Mouse (Mus musculus): Measurements from ENCODE around the gene Vkorc1l1.

Gene Vkorc1l1

DNA sequence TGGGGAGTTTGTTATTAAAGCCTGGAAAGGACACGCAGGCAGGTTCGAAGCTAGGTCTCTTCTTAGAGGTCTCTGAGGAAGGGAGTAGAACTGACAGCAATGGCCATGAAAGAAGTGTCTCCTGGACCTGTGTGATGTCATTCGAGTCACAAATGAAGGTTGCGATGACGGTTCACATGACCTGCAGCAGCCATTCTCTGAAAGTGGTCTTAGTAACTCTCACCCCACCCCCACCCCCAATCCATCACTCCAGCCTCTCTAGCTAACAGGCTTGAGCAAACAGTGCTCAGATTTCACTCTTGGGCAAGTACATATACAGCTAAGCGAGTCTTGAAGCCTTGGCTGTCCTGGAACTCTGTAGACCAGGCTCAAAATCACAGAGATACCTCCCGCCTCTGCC lies 61.5 kb downstream of the Vkorc1l1 start:
- DNase-seq: peak; percentile 47

DNA sequence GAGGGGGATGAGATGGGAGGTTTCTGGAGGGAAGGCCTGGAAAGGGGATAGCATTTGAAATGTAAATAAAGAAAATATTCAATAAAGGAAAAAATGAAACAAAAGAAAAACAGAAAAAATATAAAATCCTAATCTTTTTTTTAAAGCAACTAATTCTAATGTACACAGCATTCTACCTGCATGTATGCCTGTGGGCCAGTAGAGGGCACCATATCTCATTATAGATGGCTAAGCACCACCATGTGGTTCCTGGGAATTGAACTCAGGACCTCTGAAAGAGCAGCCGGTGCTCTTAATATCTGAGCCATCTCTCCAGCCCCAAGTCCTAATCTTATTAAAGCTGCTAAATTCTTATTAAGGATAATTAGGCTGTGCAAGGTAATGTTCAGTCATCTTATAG lies 65.6 kb downstream of the Vkorc1l1 start:
- DNase-seq: no peak

DNA sequence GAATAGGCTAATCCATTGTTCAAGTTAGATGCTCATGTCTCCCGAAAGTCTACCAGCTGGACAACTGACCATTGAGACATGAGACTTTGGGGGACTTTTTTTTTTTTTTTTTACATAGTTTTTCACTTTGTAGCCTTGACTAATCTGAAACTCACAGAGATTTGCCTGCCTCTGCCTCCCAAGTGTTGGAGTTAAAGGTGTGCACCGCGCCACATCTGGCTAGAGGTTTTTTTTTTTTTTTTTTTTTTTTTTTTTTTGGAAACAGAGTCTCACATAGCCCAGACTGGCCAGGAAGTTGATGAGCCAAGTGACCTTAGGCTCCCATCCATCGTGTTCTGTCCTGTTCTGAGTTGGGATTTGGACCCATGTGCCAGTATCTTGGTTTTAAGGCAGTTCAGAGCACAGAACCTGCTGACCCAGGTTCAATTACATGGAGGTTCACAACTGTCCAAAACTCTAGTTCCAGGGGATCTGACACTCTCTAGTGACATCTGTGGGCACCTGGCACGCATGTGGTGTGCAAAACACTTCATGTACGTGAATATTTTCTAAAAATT lies 66.3 kb downstream of the Vkorc1l1 start:
- DNase-seq: no peak

DNA sequence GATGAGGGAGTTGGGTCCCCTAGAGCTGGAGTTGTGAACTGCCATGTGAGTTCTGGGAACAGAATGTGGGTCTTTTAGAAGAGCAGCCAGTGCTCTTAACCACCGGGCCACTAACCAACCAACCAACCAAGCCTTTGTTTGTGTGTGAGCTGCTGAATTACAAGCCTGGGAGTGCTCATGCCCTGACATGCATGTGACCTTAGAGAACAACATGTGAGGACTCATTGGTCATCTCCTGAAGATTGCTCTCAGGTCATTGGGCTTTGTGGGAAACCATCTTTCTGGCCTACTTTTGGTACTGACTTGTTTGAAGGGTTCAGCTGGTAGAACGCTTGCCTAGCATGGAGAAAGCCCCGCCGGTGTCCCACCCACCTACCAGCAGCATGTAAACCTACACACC lies 68.0 kb downstream of the Vkorc1l1 start:
- DNase-seq: no peak

DNA sequence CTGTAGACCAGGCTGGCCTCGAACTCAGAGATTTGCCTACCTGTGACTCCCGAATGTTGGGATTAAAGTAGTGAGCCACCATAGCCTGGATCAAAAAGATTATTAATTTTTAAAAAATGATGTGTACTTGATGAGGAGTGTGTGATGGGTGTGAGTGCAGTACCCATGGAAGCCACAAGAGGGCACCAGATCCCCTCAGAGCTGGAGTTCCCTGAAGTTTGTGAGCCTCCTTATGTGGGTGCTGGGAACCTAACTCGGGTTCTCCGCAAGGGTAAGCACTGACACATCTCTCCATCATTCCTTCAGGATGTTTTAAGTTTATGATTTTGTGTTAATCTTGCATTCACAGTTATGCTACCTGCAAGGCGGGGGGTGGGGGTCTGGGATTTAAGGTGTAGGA lies 69.2 kb downstream of the Vkorc1l1 start:
- no peak for DNase-seq

DNA sequence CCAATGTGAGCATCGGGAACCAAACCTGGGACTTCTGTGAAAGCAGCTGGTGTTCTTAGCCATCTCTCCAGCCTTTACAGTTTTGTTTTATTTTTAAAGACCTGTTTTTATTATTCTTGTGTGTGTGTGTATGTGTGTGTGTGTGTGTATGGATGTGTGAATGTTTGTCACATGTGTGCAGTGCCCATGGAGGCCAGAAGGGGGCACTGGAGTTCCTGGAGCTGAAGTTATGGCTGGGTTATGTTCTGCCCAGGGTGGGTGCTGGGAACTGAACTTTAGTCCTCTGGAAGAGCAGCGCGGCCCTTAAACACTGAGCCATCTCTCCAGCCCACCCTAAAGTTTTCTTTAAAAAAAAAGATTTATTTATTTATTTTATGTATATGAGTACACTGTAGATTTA lies 73.3 kb downstream of the Vkorc1l1 start:
- no peak for DNase-seq

DNA sequence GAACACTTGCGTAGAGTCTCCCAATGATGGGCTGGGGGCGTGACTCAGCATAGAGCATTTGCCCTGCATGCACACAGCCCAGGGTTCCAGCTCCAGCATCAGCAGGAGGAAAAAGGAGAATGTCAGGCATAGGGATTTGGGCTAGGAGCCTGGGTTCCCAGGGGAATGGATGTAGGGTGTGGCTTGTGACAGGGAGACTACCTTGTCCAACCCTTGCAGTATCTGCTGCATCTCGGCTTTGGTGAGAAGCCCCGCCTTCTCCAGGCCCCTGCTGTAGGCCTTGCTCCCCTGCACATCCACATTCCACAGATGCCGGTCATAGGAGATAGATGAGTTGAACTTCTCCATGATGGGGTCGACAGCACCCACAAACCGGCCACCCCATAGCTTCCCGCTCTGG lies 77.7 kb downstream of the Vkorc1l1 start:
- DNase-seq: no peak

DNA sequence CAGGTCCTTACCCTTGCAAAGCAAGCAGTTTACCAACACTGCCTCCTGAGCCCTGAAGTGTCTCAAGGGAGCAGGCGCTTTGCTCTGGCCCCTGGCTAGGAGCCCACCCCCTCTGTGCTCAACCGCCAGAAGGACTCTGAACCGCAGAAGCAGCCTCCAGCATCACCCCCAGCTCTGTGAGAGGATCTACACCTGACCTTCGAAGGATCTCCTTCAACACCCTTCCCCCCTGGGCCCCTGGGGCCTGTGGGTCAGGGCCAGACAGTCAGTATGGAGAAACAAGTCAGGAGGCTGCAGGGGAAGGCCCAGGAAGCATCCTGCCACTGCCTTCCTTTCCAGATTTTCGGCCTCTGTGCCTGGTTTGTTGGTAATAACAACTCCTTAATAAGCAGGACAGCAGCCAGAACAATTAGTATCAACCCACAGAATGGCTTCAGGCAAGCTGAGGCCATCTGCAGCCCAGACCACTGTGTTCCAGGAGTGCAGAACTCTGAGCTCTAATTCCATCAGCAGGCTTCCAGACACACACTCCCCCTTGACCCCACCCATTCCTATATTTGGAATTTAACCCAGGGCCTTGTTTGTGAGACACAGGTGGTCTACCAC lies 79.7 kb downstream of the Vkorc1l1 start:
- no peak for DNase-seq

DNA sequence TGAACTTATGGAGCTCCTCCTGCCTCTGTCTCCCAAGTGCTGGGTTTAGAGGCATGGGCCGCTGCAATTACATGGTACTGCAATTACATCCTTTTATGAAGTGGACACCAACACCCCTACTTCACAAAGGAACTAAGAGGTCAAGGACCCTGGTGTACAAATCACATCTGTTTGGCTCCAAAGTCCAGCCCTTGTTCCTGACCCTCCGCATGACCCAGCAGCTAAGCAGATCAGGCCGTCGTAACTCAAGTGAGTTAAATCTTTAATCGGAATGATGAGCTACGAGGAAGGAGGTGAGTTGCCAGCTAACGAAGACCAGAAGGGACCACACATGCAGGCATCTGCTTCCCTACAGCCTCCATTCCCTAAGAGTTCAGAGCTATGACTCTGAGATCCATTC lies 80.6 kb downstream of the Vkorc1l1 start:
- no peak for DNase-seq

DNA sequence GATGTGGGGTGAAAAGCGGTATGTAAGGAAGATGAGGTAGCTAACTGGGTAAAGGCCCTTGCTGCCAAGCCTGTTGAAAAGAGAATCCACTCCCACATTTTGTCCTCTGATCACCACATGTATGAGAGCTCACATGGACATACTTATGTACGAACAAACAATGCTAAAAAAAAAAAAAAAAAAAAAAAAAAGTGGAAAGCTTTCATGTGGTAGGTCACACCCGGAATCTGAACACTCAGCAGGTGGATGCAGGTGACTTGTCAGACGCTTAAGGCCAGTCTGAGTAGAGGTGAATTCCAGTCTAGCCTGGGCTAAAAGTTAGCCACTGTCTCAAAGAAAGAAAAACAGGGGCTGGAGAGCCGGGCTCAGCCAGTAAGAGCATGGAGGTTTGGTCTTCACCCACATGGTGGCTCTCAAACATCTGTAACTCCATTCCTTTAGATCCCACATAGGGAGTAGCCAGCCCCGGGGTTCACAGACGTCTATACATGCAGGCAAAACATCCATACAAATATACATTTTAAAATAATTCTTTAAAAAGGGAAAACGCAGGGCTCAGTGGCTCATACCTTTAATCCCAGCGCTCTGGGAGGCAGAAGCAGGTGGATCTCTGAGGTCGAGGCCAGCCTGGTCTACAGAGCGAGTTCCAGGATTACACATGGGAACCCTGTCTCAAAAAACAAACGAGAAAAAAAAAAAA lies 81.4 kb downstream of the Vkorc1l1 start:
- no peak for DNase-seq

DNA sequence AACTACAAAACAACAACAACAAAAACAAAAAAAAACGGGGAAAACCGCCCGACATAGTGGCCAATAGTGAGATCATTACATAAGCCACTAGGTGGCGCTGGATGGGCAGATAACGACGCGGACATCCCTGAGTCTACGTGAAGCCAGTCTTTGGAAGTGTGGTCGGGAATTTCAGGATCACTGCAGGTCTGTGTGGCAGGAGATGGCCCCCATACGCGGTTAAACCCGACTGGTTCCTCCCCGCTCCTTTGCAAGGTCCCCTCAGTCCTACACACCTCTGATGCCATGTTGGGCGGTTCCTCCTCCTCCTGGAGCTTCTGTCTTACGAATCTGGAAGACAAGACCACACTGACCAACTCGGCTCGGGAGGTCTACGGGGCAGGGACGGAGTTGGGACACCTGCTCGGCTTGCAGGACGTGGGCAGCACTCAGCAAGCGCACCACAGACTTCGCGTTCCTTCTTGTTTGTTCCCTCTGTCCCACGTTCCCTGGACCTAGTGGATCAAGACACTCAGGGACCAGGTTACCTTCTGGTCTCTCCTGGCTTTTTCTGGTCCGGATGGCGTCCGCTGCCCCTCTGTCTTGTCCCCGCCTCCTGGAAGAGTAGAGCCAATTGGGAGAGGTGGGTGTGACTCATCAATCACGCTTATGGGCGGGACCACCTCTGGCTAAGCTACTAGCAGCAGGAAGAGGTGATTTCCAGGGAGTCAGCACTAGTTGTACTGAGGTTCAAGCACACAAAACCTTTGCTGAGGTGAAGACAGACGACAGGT lies 82.2 kb downstream of the Vkorc1l1 start:
- DNase-seq: peak; percentile 92

DNA sequence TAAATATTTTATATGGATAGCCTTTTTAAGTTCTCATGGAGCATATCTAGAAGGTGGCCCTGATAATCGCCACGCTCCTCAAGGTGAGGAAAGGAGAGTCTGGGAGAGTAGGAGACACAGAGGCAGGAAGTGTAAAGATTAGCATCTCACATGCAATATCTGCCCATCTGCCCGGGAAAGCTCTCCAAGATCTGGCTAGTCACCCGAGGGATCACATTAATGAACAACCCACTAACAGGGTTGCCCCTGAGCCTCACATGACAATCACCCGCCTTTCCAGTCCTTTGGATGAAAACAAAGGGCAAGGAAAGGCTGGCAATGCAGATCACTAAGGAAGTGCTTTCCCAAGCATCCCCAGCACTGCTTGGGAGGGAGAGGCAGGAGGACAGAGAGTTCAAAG lies 85.4 kb downstream of the Vkorc1l1 start:
- no peak for DNase-seq

DNA sequence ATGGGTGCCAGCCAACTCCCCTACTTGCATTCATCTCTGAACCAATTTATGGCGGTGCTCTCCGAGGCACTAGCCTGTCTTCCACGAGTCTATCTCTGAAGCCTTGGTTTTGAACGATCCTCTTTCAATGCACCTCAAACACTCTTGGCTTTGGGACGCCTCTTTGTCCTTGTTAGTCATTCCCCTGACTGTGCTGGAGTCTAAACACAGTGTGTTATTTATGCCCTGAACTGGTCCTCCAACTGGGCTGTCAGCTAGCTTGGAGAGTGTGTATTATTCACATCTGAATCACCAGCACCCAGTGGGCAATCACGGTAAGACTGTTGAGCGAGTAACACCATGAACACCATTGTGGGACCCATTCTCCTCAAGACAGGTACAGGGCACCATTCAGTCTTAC lies 85.9 kb downstream of the Vkorc1l1 start:
- DNase-seq: no peak

DNA sequence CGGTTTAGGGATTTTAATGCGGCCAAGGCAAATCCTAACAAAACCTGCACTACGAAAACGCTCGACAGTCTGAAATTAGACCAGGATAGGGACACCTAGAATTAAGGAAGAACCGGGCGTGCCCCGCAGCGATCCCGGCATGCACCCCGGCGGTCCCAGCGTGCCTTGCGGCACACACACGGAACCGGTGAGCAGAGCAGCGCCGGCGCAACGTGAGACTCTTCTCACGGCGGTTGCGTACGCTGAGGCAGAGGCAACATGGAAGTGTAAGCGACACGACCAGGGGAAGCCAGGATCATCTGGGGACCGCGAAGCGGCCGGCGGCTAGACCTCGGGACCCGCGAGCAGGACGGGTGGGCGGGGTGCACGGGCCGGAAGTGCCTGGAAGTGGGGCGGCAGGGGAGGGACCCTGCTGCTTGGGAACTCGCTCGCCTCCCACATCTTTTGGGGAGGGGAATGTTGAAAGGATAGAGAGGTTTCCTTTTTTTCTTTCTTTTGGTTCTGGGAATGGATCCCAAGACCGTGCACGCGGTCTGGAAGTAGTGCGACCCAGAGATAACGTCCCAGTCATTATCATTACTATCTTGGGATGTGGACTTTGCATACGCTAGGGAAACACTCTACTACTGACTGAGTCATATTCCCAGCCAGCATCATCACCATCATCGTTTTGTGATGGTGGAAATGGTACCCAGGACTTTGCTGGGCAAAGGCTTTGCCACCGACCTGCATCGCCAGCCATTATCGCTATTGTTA lies 87.5 kb downstream of the Vkorc1l1 start, which contains the start of the genes Asl and Crcp:
Gene Asl (minus strand): TSS at position 106 of the 756 bp plus-strand sequence.
Gene Crcp (plus strand): TSS at position 149 of the 756 bp plus-strand sequence.
- peak; percentile 91 for DNase-seq

DNA sequence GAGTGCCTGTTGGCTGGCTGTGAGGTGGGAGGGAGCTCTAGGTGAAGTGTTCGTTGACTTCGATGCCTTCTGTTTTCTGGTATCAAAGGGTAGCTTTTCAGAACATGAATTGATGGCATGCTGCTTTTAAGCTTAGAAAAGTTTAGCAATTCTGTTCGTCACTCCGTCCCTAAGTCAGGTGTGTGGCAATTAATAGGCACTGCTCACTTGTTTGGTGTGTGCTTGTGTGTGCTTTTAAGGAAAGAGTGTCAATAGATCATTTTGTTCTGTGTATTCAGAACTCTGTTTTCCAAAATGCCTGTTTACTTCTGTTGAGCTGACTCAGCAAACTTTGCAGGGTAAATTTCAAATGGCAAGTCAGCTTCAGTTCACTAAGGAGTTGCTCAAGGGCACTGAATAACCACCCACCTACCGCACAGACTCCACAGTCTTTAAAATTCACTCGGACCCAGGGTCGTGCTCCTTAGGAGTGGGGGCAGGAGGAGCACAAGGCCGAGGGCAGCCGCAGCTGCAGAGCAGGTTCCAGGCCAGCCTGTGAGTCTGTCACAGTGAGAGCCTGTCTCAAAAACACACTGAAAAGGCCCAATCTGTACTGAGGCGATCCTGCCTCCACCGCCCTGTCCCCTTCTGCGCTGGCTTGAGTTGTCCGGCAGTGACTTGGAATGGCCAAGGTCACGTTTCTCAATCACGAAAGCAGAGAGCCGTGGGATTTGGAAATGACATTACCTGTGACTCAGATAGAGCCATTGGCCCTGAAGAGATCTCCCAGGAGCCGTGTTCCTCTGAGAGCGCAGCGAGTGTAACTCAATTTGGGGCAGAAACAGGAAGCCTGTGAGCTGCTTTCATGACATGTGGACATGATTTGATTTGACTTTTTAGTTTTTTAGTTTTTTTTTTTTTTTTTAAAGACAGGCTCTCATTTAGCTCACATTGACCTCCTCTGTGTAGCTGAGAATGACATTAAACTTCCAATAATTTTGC lies 89.9 kb downstream of the Vkorc1l1 start:
- DNase-seq: no peak

DNA sequence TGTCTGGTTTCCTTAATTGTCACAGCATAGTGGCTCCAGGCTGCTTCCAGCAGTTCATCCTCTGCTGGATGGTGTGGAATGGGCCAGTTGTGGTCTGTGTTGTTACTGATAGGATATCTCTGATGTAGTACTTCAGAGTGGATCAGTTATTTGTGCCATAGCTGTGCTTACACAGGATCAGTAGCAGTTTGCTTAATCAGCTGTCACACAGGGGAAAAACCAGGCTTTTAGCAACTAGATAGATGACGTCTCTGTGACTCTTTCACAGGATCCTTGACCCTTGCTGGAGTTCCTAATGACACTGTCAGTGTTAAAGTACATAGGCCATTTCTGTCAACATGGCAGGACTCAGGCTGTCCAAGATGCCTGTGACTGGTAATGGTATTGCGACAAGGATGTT lies 92.1 kb downstream of the Vkorc1l1 start:
- DNase-seq: no peak
